In the genomic region with DNA sequence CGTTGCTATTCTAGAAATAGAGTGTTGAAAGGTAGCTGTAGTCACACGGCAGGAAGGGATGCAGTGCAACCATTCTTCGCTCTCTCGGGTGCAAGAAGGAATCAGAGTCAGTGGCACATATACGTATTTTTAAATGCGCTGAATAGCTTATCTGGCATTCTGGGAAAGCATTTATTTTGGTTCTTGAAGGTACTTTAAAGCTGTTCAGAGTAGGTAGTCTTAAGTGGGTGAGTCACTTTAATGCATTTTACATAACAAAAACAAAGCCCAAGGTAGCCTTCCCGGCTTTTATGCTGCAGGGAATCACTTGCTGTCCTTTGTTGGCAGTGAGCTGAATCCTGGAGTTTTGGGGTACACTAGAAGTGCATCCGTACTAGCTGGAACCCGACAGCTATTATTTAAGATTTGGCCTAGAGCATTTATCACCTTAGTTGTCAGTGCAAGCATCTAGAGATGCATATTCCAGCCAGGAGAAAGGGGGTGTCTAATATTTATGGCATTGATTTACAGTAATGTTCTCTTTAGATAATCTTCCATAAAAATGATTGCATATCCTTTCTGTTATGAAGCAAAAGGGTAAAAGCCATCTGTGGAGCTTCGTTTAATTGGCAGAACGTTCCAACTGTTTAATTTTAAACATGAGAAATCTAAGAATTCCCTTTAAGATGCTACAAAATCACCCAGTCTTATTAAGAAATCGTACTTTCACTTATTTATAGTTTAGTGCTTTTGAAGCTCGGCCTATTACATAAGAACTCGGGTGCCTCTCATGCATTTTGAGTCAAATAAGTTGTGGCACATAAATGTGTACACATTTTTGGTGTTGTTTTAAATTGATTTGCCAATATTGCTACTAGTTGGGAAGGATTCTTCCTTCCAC, we compare ENCODE assay signal across 8 mouse cellular contexts. TPM values are rescaled to one million over a fixed set of nuclear protein-coding genes. Genes with fewer than 3 reads are reported as not detected.
DNase-seq lines count a peak whose midpoint lies in the region; ATAC-seq and TF ChIP-seq lines count a peak whose summit lies in the region.

No protein-coding gene starts in this region.

- H3K27ac ChIP-seq in heart, embryonic 11.5 days (ENCODE audit: low read depth, low read length), result no peak overlapping the region
- H3K27ac ChIP-seq in ES-E14 (ENCODE audit: insufficient read depth, low read depth, low read length, poor library complexity, severe bottlenecking), result no peak overlapping the region
- H3K27ac ChIP-seq in embryonic facial prominence, embryonic 11.5 days (replicated peaks; ENCODE audit: low read depth, low read length), result no peak overlapping the region
- H3K27ac ChIP-seq in intestine, postnatal 0 days (ENCODE audit: low read depth, low read length), result no peak overlapping the region

- H3K4me1 ChIP-seq in heart, embryonic 11.5 days (ENCODE audit: control insufficient read depth, insufficient read depth, low read length), result no peaks in the 10 kb centered on the region
- H3K4me1 ChIP-seq in ES-E14 (ENCODE audit: control insufficient read depth in 2 of 2, insufficient read depth in 2 of 2, low read length in 2 of 2, poor library complexity in 1 of 2), result no peaks in the 10 kb centered on the region
- H3K4me1 ChIP-seq in embryonic facial prominence, embryonic 11.5 days (ENCODE audit: control insufficient read depth, insufficient read depth, low read length), result no peaks in the 10 kb centered on the region
- H3K4me1 ChIP-seq in intestine, postnatal 0 days (replicated peaks; ENCODE audit: control insufficient read depth, insufficient read depth, low read length), result no peaks in the 10 kb centered on the region; the same call in 1 of the 2 replicates

- WGBS in heart, embryonic 11.5 days (ENCODE audit: insufficient replicate concordance), result 28% methylated on average over 14 of the region's 14 CpGs
- WGBS in embryonic facial prominence, embryonic 11.5 days, result 25% methylated on average over 14 of the region's 14 CpGs
- WGBS in intestine, postnatal 0 days, result 44% methylated on average over 14 of the region's 14 CpGs

- peaks cover 5% of the 10 kb centered on the region for H3K27me3 ChIP-seq in heart, embryonic 11.5 days (ENCODE audit: control insufficient read depth, insufficient read depth, low read length)
- peaks cover 3% of the 10 kb centered on the region; the same call in 1 of the 2 replicates for H3K27me3 ChIP-seq in embryonic facial prominence, embryonic 11.5 days (ENCODE audit: control insufficient read depth, insufficient read depth, low read length)
- H3K27me3 ChIP-seq in intestine, postnatal 0 days (replicated peaks; ENCODE audit: control insufficient read depth, insufficient read depth, low read length), result peaks cover 25% of the 10 kb centered on the region

- intact Hi-C loops in heart, postnatal 25 days (cut with DNase I), result loop anchor here (10.0 kb wide), 1 partner anchor 359 kb away; no protein-coding TSS in a partner anchor

- in situ Hi-C loops in ES-E14 (cut with MboI; ENCODE audit: low sequenced_read_pairs in 2 of 2, unreplicated experiment in 2 of 2), result no loop called here

- peak overlapping the region; percentile 91; the same call in 1 of the 2 replicates for H3K9ac ChIP-seq in heart, embryonic 11.5 days (ENCODE audit: low read depth, low read length)
- H3K9ac ChIP-seq in ES-E14 (ENCODE audit: insufficient read depth, low read depth, low read length, poor library complexity, severe bottlenecking), result no peak overlapping the region
- 0 out of 2 replicates have a peak overlapping the region, but pooled peaks have one; percentile 35 for H3K9ac ChIP-seq in embryonic facial prominence, embryonic 11.5 days (replicated peaks; ENCODE audit: low read length)
- no peak overlapping the region for H3K9ac ChIP-seq in intestine, postnatal 0 days (ENCODE audit: low read depth, low read length)

- DNase-seq in heart, postnatal 25 days (ENCODE audit: low spot score), result no peak
- peak; percentile 11 for DNase-seq in ES-E14 (ENCODE audit: low read depth, low spot score)
- peak; percentile 23 for DNase-seq in embryonic facial prominence, embryonic 11.5 days (ENCODE audit: low spot score)
- DNase-seq in right cerebral cortex, postnatal 10 days (ENCODE audit: low spot score in 2 of 2), result peak; percentile 27 to 32
- DNase-seq in spleen, postnatal 10 days (ENCODE audit: low spot score in 2 of 2), result no peak
- no peak for DNase-seq in testis, postnatal 10 days (ENCODE audit: low spot score)

- peak overlapping the region; percentile 76 for H3K4me3 ChIP-seq in heart, embryonic 11.5 days (ENCODE audit: low read depth, low read length)
- peak overlapping the region in 1 of 2 experiments; percentile 84; a peak in 1 of 4 replicates for H3K4me3 ChIP-seq in ES-E14 (ENCODE audit: insufficient read depth in 1 of 2, low read depth in 1 of 2, low read length in 2 of 2, poor library complexity in 1 of 2, severe bottlenecking in 1 of 2)
- H3K4me3 ChIP-seq in embryonic facial prominence, embryonic 11.5 days (ENCODE audit: low read depth, low read length), result peak overlapping the region; percentile 65
- peak overlapping the region; percentile 57 for H3K4me3 ChIP-seq in intestine, postnatal 0 days (ENCODE audit: low read depth, low read length)

- no peak for ATAC-seq in heart, embryonic 11.5 days (replicated peaks; ENCODE audit: insufficient number of reproducible peaks, low FRiP score, low TSS enrichment)
- no peak for ATAC-seq in embryonic facial prominence, embryonic 11.5 days (replicated peaks; ENCODE audit: insufficient number of reproducible peaks, low FRiP score, low TSS enrichment, low read depth)
- no peak for ATAC-seq in intestine, postnatal 0 days

- H3K36me3 ChIP-seq in heart, embryonic 11.5 days (ENCODE audit: control insufficient read depth, insufficient read depth, low read length), result no peaks in the 10 kb centered on the region
- no peaks in the 10 kb centered on the region for H3K36me3 ChIP-seq in ES-E14 (ENCODE audit: control insufficient read depth, insufficient read depth, low read length, poor library complexity, severe bottlenecking)
- H3K36me3 ChIP-seq in embryonic facial prominence, embryonic 11.5 days (replicated peaks; ENCODE audit: control insufficient read depth, insufficient read depth, low read depth, low read length), result no peaks in the 10 kb centered on the region
- H3K36me3 ChIP-seq in intestine, postnatal 0 days (ENCODE audit: control insufficient read depth, insufficient read depth), result no peaks in the 10 kb centered on the region

- H3K9me3 ChIP-seq in heart, embryonic 11.5 days (replicated peaks; ENCODE audit: control insufficient read depth, low read length), result no peaks in the 10 kb centered on the region
- no peaks in the 10 kb centered on the region for H3K9me3 ChIP-seq in ES-E14 (ENCODE audit: control insufficient read depth, insufficient read depth, low read depth, low read length)
- no peaks in the 10 kb centered on the region for H3K9me3 ChIP-seq in embryonic facial prominence, embryonic 11.5 days (replicated peaks; ENCODE audit: control insufficient read depth, low read length)
- no peaks in the 10 kb centered on the region for H3K9me3 ChIP-seq in intestine, postnatal 0 days (ENCODE audit: control insufficient read depth)

- no peak for TF ChIP-seq CTCF in intestine, postnatal 0 days (IDR thresholded peaks at IDR 0.05; ENCODE audit: low read depth)

- H3K4me2 ChIP-seq in heart, embryonic 11.5 days, result peak overlapping the region; percentile 80
- peak overlapping the region; percentile 79; the same call in 1 of the 2 replicates for H3K4me2 ChIP-seq in embryonic facial prominence, embryonic 11.5 days (ENCODE audit: low read depth, low read length)
- H3K4me2 ChIP-seq in intestine, postnatal 0 days (replicated peaks; ENCODE audit: low read depth), result peak overlapping the region; percentile 84

TF ChIP-seq in ES-E14, 5 proteins besides CTCF, POLR2A, EP300 and RAD21:
- TF ChIP-seq CHD2 (IDR thresholded peaks at IDR 0.05; ENCODE audit: low read depth, low read length), result no peak
- TF ChIP-seq ZNF384 (IDR thresholded peaks at IDR 0.05; ENCODE audit: low read depth, low read length), result no peak
- no peak for TF ChIP-seq MAFK (IDR thresholded peaks at IDR 0.05; ENCODE audit: insufficient read depth, low read depth, low read length)
- TF ChIP-seq ZC3H11A (IDR thresholded peaks at IDR 0.05; ENCODE audit: borderline replicate concordance, low read depth, low read length), result no peak
- TF ChIP-seq HCFC1 (IDR thresholded peaks at IDR 0.05; ENCODE audit: borderline replicate concordance, insufficient read depth, low read length), result no peak

RNA-seq across cellular contexts. Expression of gene Cacna2d1, which starts 1.6 kb away (rescaled TPM):
- polyA plus RNA-seq in heart, embryonic 11.5 days (2014; fragmentation: Nextera tagmentation; extraction: Ambion mirVana), result 17.9 TPM in 2 replicates
- total RNA-seq in heart, postnatal 25 days (2021), result 100 to 1,000 TPM in 1 of 2 experiments, 10 to 100 TPM in 1; 97.0 to 105 TPM
- total RNA-seq in ES-E14 (2012; rRNA removed), result 4.9 and 6.1 TPM in 2 replicates
- polyA plus RNA-seq in embryonic facial prominence, embryonic 11.5 days (2014; fragmentation: Nextera tagmentation; extraction: Ambion mirVana), result 10.9 and 11.3 TPM in 2 replicates
- polyA plus RNA-seq in intestine, postnatal 0 days (2015; fragmentation: Nextera tagmentation; extraction: Ambion mirVana), result 7.2 and 8.6 TPM in 2 replicates

Comparison
In these comparisons a context has a peak if more than half of its experiments do, and no peak if none do; other contexts are left out.
1. H3K9ac ChIP-seq: peak in heart, embryonic 11.5 days (single experiment) and embryonic facial prominence, embryonic 11.5 days (single experiment); none in ES-E14 (single experiment) and intestine, postnatal 0 days (single experiment).
2. DNase-seq: peak in ES-E14 (single experiment), embryonic facial prominence, embryonic 11.5 days (single experiment) and right cerebral cortex, postnatal 10 days (2 of 2); none in heart, postnatal 25 days (single experiment), spleen, postnatal 10 days (0 of 2) and testis, postnatal 10 days (single experiment).
3. Peak in every context shown above with its lines, with median percentiles within 50 percentile points of each other: H3K4me2 ChIP-seq.